Mouse (Mus musculus) midbrain, embryonic 16.5 days (tissue): ENCODE measurements around the gene Olfr1427. TPM values are rescaled to one million over a fixed set of nuclear protein-coding genes. Genes with fewer than 3 reads are reported as not detected.

Experiments used
- ATAC-seq: fragments of 200-750 bp; cut with Nextera tagmentation; 2 replicates; pipeline ENCODE4 v1.8.0; 2017; ENCODE audit warnings: moderate TSS enrichment
- H3K27ac ChIP-seq: fragments of 300-500 bp; sonication (generic); 2 replicates; pipeline ENCODE4 v1.5.1; 2014; ENCODE audit warnings: mild to moderate bottlenecking, low read length, mixed read lengths
- H3K27me3 ChIP-seq: fragments of 300-500 bp; sonication (generic); 2 replicates; pipeline ENCODE4 v1.6.1; 2014; ENCODE audit warnings: low read depth, low read length, mixed read lengths; ENCODE audit not compliant: control insufficient read depth, insufficient read depth
- H3K36me3 ChIP-seq: fragments of 300-500 bp; sonication (generic); 2 replicates; pipeline ENCODE4 v1.6.1; 2014; ENCODE audit warnings: mild to moderate bottlenecking, low read length, moderate library complexity, mixed read lengths; ENCODE audit not compliant: control insufficient read depth, insufficient read depth
- H3K4me1 ChIP-seq: fragments of 300-500 bp; sonication (generic); 2 replicates; pipeline ENCODE4 v1.6.1; 2014; ENCODE audit warnings: mild to moderate bottlenecking, low read length, mixed read lengths; ENCODE audit not compliant: control insufficient read depth, insufficient read depth
- H3K4me2 ChIP-seq: fragments of 300-500 bp; sonication (generic); 2 replicates; pipeline ENCODE4 v1.6.1; 2014; ENCODE audit warnings: mild to moderate bottlenecking, low read length, mixed read lengths
- H3K4me3 ChIP-seq: fragments of 300-500 bp; sonication (generic); 2 replicates; pipeline ENCODE4 v1.5.1; 2014; ENCODE audit warnings: low read depth, mild to moderate bottlenecking, low read length, moderate library complexity, mixed read lengths
- H3K9ac ChIP-seq: fragments of 300-500 bp; sonication (generic); 2 replicates; pipeline ENCODE4 v1.6.1; 2014; ENCODE audit warnings: low read depth, low read length, mixed read lengths
- H3K9me3 ChIP-seq: fragments of 300-500 bp; sonication (generic); replicated peaks from 2 replicates; pipeline ENCODE4 v1.6.1; 2014; ENCODE audit warnings: mild to moderate bottlenecking, low read length, mixed read lengths; ENCODE audit not compliant: control insufficient read depth, poor library complexity, severe bottlenecking
- WGBS: fragments of 180-500 bp; shearing (Covaris S2); extraction: QIAGEN DNeasy Blood & Tissue Kit; methylation state at CpG from one replicate; pipeline ENCODE4 v1.1.7; 2014; 5-methylcytosine and 5-hydroxymethylcytosine counted together
- polyA plus RNA-seq: library from polyadenylated mRNA; unstranded; fragments of >200 nt; fragmentation: Nextera tagmentation; extraction: Ambion mirVana; gene quantifications from 2 replicates; pipeline ENCODE4 v1.2.1, GENCODE M21; 2015

The Olfr1427 gene
- not detected in 2 replicates for polyA plus RNA-seq

- Histone ChIP-seq H3K9ac (no peak within 1 kb of the TSS), H3K9me3 (no peaks in the 10 kb centered on the region), H3K27ac (no peak within 1 kb of the TSS), H3K4me2 (no peak within 1 kb of the TSS), H3K4me3 (no peak within 1 kb of the TSS), H3K27me3 (no peaks in the 10 kb centered on the region), H3K4me1 (no peaks in the 10 kb centered on the region), H3K36me3 (no peaks in the 10 kb centered on the region)
- 92% methylated on average over 2 of the region's 2 CpGs for WGBS
- ATAC-seq, result no peak
These were observed at the start of gene Olfr1427 for GRCm38 (mm10) chr19:12103234-12103633. TSS of gene Olfr1427 (minus strand) at chr19:12103334.

- H3K36me3 ChIP-seq, result no peaks in the 10 kb centered on the region
- H3K4me2 ChIP-seq, result no peak overlapping the region
- no peak overlapping the region for H3K4me3 ChIP-seq
- no peak overlapping the region for H3K27ac ChIP-seq
- no peaks in the 10 kb centered on the region for H3K27me3 ChIP-seq
- H3K9me3 ChIP-seq, result no peaks in the 10 kb centered on the region
- WGBS, result 85% methylated on average over 3 of the region's 3 CpGs
- peaks cover 2% of the 10 kb centered on the region; the same call in 1 of the 2 replicates for H3K4me1 ChIP-seq
- no peak overlapping the region for H3K9ac ChIP-seq
- no peak for ATAC-seq
These were observed 42.3 kb upstream of the Olfr1427 start for GRCm38 (mm10) chr19:12145452-12145851.

DNA sequence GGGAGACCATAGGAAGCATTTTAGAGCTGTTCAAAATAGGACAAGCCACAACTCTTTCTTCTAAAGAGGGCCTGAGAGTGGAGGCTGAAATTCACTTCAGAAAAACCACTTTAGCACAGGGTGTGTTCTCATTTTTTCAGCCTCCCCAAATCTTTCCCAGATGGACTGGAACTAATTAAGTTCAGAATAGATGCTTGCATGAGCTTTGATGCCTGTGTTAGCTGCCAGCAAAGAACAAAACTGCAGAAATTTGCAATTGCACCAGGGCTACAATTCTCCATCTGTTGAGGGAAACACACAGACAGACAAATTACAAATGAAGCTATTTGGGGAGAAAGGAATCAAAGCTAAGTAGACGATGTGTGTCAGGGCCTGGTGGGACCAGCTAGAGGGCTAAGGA is 40.2 kb upstream of the Olfr1427 start:
- H3K36me3 ChIP-seq, result no peaks in the 10 kb centered on the region
- no peak overlapping the region for H3K9ac ChIP-seq
- H3K4me1 ChIP-seq, result peaks cover 2% of the 10 kb centered on the region; the same call in 1 of the 2 replicates
- 25% methylated on average over 1 of the region's 1 CpGs for WGBS
- no peak overlapping the region for H3K4me3 ChIP-seq
- no peak for ATAC-seq
- no peak overlapping the region for H3K4me2 ChIP-seq
- no peak overlapping the region for H3K27ac ChIP-seq
- H3K27me3 ChIP-seq, result no peaks in the 10 kb centered on the region
- no peaks in the 10 kb centered on the region for H3K9me3 ChIP-seq

DNA sequence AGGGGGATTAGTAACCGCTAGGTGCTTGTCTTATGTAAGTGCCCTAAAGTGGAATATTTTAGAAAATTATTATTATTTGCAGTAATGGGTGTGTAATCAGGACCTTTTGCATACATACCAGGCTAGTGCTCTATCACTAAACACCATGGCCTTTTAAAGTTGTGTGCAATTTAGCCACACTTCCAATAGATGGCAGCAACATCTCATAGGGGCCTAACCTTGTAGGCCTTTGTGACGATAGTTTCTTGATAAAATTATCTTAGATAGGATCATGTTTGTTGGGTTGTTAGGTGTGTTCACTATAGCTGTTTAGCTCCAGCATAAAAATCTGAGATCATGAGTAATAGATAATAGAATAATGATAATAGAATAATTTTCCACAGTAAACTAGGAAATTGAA is 31.2 kb upstream of the Olfr1427 start:
- H3K4me1 ChIP-seq, result no peaks in the 10 kb centered on the region
- no peak overlapping the region for H3K4me3 ChIP-seq
- H3K27ac ChIP-seq, result no peak overlapping the region
- no peaks in the 10 kb centered on the region for H3K27me3 ChIP-seq
- peaks cover 3% of the 10 kb centered on the region; the same call in 1 of the 2 replicates for H3K9me3 ChIP-seq
- H3K36me3 ChIP-seq, result no peaks in the 10 kb centered on the region
- 31% methylated on average over 2 of the region's 2 CpGs for WGBS
- no peak overlapping the region for H3K4me2 ChIP-seq
- no peak for ATAC-seq
- no peak overlapping the region for H3K9ac ChIP-seq

GRCm38 (mm10) chr19:12123103-12123502 is 20.0 kb upstream of the Olfr1427 start, which contains the start of gene Olfr76:
TSS of gene Olfr76 (minus strand) at chr19:12123203.
- no peak within 1 kb of the TSS for H3K9ac ChIP-seq
- no peaks in the 10 kb centered on the region for H3K36me3 ChIP-seq
- no peak within 1 kb of the TSS for H3K27ac ChIP-seq
- no peaks in the 10 kb centered on the region for H3K9me3 ChIP-seq
- no peak within 1 kb of the TSS for H3K4me2 ChIP-seq
- WGBS, result 81% methylated on average over 3 of the region's 3 CpGs
- H3K4me1 ChIP-seq, result no peaks in the 10 kb centered on the region
- no peaks in the 10 kb centered on the region for H3K27me3 ChIP-seq
- no peak within 1 kb of the TSS for H3K4me3 ChIP-seq
- ATAC-seq, result no peak

GRCm38 (mm10) chr19:12116464-12116863 is 13.3 kb upstream of the Olfr1427 start:
- Histone ChIP-seq H3K9me3 (no peaks in the 10 kb centered on the region), H3K36me3 (no peaks in the 10 kb centered on the region), H3K4me1 (no peaks in the 10 kb centered on the region), H3K27me3 (no peaks in the 10 kb centered on the region), H3K9ac (no peak overlapping the region), H3K27ac (no peak overlapping the region), H3K4me3 (no peak overlapping the region), H3K4me2 (no peak overlapping the region)
- WGBS, result 89% methylated on average over 3 of the region's 3 CpGs
- no peak for ATAC-seq

GRCm38 (mm10) chr19:12115797-12116196 is 12.7 kb upstream of the Olfr1427 start, which contains the start of gene Olfr1428:
TSS of gene Olfr1428 (minus strand) at chr19:12115897.
- no peak within 1 kb of the TSS for H3K4me2 ChIP-seq
- H3K9me3 ChIP-seq, result no peaks in the 10 kb centered on the region
- 80% methylated on average over 1 of the region's 1 CpGs for WGBS
- no peaks in the 10 kb centered on the region for H3K27me3 ChIP-seq
- no peaks in the 10 kb centered on the region for H3K36me3 ChIP-seq
- no peak within 1 kb of the TSS for H3K4me3 ChIP-seq
- no peaks in the 10 kb centered on the region for H3K4me1 ChIP-seq
- no peak for ATAC-seq
- no peak within 1 kb of the TSS for H3K9ac ChIP-seq
- H3K27ac ChIP-seq, result no peak within 1 kb of the TSS

GRCm38 (mm10) chr19:12113807-12114206 is 10.7 kb upstream of the Olfr1427 start:
- WGBS, result 54% methylated on average over 1 of the region's 1 CpGs

GRCm38 (mm10) chr19:12104541-12104940 is 1.4 kb upstream of the Olfr1427 start:
- H3K4me2 ChIP-seq, result no peak overlapping the region
- no peak overlapping the region for H3K4me3 ChIP-seq
- no peak overlapping the region for H3K27ac ChIP-seq
- no peak for ATAC-seq
- no peaks in the 10 kb centered on the region for H3K9me3 ChIP-seq
- no peak overlapping the region for H3K9ac ChIP-seq
- 68% methylated on average over 1 of the region's 1 CpGs for WGBS
- H3K4me1 ChIP-seq, result no peaks in the 10 kb centered on the region
- H3K27me3 ChIP-seq, result no peaks in the 10 kb centered on the region
- no peaks in the 10 kb centered on the region for H3K36me3 ChIP-seq

More at GRCm38 (mm10) chr19:12113807-12114206, 10.7 kb upstream of the Olfr1427 start:
- Histone ChIP-seq H3K4me1 (no peaks in the 10 kb centered on the region), H3K4me3 (no peak overlapping the region), H3K27ac (no peak overlapping the region), H3K4me2 (no peak overlapping the region), H3K27me3 (no peaks in the 10 kb centered on the region), H3K36me3 (no peaks in the 10 kb centered on the region), H3K9ac (no peak overlapping the region), H3K9me3 (no peaks in the 10 kb centered on the region)
- ATAC-seq, result no peak
